Mouse (Mus musculus): Measurements from ENCODE around the gene Ifnar1.

DNA sequence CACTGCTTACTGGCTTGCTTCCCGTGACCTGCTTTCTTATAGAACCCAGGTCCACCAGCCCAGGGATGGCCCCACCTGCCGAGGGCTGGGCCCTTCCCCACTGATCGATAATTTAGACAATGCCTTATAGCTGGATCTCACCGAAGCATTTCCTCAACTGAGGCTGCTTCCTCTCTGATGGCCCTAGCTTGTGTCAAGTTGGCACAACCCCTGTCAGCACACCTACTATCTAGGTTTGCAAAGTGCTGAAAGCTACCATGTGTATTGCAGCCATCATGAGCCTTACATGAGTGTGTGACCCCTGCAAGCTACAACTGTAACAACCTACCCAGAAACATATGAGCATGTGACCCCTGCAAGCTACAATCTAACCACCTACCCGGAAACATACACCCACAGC, 39.2 kb downstream of the Ifnar1 start:
- TF ChIP-seq CTCF (IDR thresholded peaks at IDR 0.05; ENCODE audit: low read depth): no peak
- no peak for TF ChIP-seq EP300 (IDR thresholded peaks at IDR 0.05; ENCODE audit: low read depth)

All from liver, embryonic 14.5 days (tissue).